Mouse (Mus musculus) kidney, postnatal 14 days (tissue): ENCODE measurements around the gene Dbndd2.

Source experiments
- DNase-seq: peaks from one replicate; pipeline ENCODE4 v3.0.0; 2022; ENCODE audit warnings: mixed read lengths

Dbndd2 gene

GRCm38 (mm10) chr2:164454846-164455245, 31.1 kb upstream of the Dbndd2 start:
- peak; percentile 93 for DNase-seq

- peak; percentile 66 for DNase-seq
Observed at GRCm38 (mm10) chr2:164455421-164456190, 30.3 kb upstream of the Dbndd2 start.

- DNase-seq, result no peak
Observed at GRCm38 (mm10) chr2:164456413-164456812, 29.5 kb upstream of the Dbndd2 start.

GRCm38 (mm10) chr2:164456864-164457300, 29.0 kb upstream of the Dbndd2 start, which contains the start of gene Sys1:
Gene Sys1, plus strand, starts transcription at chr2:164456964.
- peak; percentile 54 for DNase-seq

GRCm38 (mm10) chr2:164457942-164458341, 28.0 kb upstream of the Dbndd2 start:
- DNase-seq, result peak; percentile 83

GRCm38 (mm10) chr2:164458535-164458934, 27.4 kb upstream of the Dbndd2 start:
- no peak for DNase-seq

- DNase-seq, result peak; percentile 97
Observed at GRCm38 (mm10) chr2:164460745-164461551, 25.0 kb upstream of the Dbndd2 start, which contains the start of gene Gm20458. Gene Gm20458, plus strand, starts transcription at chr2:164460967.

- DNase-seq, result no peak
Observed at GRCm38 (mm10) chr2:164465161-164465560, 20.7 kb upstream of the Dbndd2 start.

- no peak for DNase-seq
Observed at GRCm38 (mm10) chr2:164466787-164467186, 19.1 kb upstream of the Dbndd2 start.

GRCm38 (mm10) chr2:164470254-164470653, 15.7 kb upstream of the Dbndd2 start:
- DNase-seq, result peak; percentile 80

- DNase-seq, result no peak
Observed at GRCm38 (mm10) chr2:164473624-164474023, 12.3 kb upstream of the Dbndd2 start, which contains the start of gene Trp53tg5. Gene Trp53tg5, minus strand, starts transcription at chr2:164473724.

- DNase-seq, result peak; percentile 79
Observed at GRCm38 (mm10) chr2:164486258-164487114, 580 bp downstream of the Dbndd2 start.

GRCm38 (mm10) chr2:164487115-164487527, 1.2 kb downstream of the Dbndd2 start:
- no peak for DNase-seq

- DNase-seq, result no peak
Observed at GRCm38 (mm10) chr2:164487812-164488211, 1.9 kb downstream of the Dbndd2 start.

GRCm38 (mm10) chr2:164494126-164494525, 8.2 kb downstream of the Dbndd2 start:
- DNase-seq, result no peak

- no peak for DNase-seq
Observed at GRCm38 (mm10) chr2:164496331-164496730, 10.4 kb downstream of the Dbndd2 start.

GRCm38 (mm10) chr2:164496847-164497690, 11.2 kb downstream of the Dbndd2 start, which contains the start of gene Pigt:
Gene Pigt, plus strand, starts transcription at chr2:164497520.
- peak; percentile 90 for DNase-seq

- DNase-seq, result no peak
Observed at GRCm38 (mm10) chr2:164497691-164498268, 11.9 kb downstream of the Dbndd2 start.

GRCm38 (mm10) chr2:164499317-164499716, 13.4 kb downstream of the Dbndd2 start:
- DNase-seq, result no peak

- DNase-seq, result peak; percentile 53
Observed at GRCm38 (mm10) chr2:164500511-164500910, 14.6 kb downstream of the Dbndd2 start.

- no peak for DNase-seq
Observed at GRCm38 (mm10) chr2:164504919-164505318, 19.0 kb downstream of the Dbndd2 start.
